Mouse (Mus musculus): ENCODE data around the gene Stab2.

Stab2 gene

GRCm38 (mm10) chr10:86990666-86991065 is 17.2 kb downstream of the Stab2 start:
- peak; percentile 53 to 75 for DNase-seq (ENCODE audit: inconsistent age in 2 of 2, low spot score in 1 of 2)

DNA sequence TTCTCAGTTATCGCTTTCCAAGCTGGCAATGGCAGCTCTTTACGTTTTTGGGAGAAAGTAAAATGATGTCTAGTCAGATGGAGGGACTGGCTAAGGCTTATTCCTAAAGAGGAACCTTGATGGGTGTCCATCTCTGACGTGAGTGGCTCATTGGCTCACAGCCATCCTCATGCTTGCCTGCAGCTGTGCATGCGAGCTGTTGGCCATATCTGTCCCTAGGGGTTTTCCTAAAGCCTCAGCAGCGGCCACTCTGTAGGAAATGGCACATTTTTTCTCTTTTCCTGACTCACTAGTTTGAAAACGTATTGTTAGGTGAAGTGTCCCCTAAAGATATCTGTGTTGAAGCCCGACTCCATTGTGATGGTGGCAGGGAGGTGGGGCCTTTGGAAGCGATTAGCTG is 18.0 kb downstream of the Stab2 start:
- no peak for DNase-seq (ENCODE audit: inconsistent age in 2 of 2, low spot score in 1 of 2)

- peak; percentile 89 to 90 for DNase-seq (ENCODE audit: inconsistent age in 2 of 2, low spot score in 1 of 2)
Measured at GRCm38 (mm10) chr10:86976001-86976726, 31.7 kb downstream of the Stab2 start.

DNA sequence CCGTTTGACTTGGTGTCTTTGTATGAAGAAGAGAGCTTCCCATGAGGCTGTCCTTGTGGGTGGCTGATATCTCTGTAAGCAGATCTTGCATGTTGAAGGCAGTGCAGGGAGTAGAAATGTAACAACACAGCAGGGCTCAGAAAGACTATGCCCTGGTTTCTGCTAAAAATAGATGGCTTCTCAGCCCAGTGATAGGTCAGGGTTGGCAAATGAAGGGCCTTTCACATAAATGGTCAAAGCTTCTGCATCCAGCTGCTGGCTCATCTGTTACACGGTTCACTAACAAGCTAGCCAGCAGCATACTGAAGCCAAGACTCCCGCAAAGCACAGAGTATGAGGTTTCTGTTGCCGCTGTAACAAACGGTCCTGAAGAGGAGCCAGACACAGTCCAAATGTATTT is 34.5 kb downstream of the Stab2 start:
- peak in 1 of 2 experiments; percentile 46 for DNase-seq (ENCODE audit: inconsistent age in 2 of 2, low spot score in 1 of 2)

GRCm38 (mm10) chr10:86972503-86972826 is 35.4 kb downstream of the Stab2 start:
- DNase-seq (ENCODE audit: inconsistent age in 2 of 2, low spot score in 1 of 2): peak in 1 of 2 experiments; percentile 40

DNA sequence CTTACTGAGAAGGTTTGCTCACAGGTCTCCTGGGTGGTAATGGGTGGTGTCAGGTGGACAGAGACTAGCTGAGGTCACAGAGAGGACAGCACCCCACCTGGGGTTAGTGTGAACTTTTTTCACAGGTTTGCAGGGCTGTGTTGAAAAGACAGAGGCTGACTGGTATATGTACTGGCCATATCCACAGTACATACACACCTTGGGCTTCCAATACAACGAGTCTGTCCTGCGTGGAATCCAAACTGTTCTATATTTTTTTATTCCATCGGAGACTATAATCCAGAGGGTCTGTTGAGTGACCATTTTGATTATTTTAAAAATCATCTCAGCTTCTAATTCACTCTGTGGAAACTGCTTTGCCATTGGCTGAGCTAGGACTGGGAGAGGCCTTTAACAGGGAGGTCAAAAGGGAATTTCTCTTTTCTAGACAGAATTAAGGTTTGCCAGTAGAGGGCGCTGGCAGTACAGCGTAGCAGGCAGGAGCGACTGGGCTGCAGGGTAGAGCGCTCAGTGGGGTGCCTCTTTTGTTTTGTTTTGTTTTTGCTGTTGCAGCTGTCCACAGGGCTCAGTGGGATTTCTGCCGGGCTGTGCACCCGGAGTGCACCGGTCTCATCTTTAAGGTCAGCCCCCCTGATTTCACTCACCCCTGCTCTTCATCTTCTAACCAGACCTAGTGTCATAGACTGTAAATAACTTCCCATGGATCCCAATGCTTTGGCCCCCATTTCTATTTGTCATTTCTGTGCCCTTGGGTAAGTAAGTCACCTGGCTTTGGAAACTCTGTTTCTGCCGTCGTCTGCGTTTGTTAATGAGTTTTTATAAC is 35.9 kb downstream of the Stab2 start:
- peak; percentile 70 to 92 for DNase-seq (ENCODE audit: inconsistent age in 2 of 2, low spot score in 1 of 2)

- DNase-seq (ENCODE audit: inconsistent age in 2 of 2, low spot score in 1 of 2): no peak
Measured at GRCm38 (mm10) chr10:86969346-86969745, 38.5 kb downstream of the Stab2 start.

DNA sequence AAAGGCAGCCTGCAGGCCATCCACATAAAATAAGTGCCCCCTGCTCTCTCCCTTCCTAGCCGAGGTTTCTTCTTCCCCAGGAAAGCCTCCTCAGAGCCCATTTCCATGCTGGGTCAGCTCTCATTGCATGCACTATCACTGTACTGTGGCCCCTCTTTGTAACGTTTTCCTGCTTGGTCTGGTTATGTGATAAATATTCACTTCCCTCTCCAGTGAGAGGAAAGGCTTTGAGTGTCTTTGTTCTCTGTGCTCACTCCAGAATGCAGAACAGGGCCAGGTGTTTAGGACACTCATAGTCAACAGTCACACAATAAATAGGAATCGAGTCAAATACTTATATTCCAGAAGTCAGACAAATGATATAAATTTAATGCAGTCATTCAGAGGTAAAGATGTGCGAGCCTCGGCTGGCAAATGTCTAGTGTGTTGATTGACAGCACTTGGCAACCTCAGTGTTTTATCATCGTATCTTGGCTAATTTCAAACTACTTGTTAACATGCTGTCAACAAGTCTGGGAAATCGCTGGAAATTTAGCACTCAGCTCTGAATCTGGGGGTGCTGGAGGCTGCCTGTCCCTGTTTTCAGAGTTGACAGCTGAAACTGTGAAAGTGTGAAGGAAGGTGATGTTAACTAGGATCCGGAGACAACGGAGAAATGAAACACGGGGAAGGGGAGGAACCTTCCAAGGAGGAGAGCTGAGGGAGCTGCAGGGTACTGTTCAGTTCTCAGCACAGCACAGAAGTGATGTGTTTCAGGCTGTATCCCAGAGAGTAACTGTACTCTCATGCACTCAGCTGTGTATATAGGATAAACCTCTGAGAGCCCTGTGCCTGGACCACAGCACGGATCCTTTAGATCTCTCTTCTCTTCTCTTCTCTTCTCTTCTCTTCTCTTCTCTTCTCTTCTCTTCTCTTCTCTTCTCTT is 46.0 kb downstream of the Stab2 start:
- no peak for DNase-seq (ENCODE audit: inconsistent age in 2 of 2, low spot score in 1 of 2)

- DNase-seq (ENCODE audit: inconsistent age in 2 of 2, low spot score in 1 of 2): no peak
Measured at GRCm38 (mm10) chr10:86955299-86955698, 52.5 kb downstream of the Stab2 start.

DNA sequence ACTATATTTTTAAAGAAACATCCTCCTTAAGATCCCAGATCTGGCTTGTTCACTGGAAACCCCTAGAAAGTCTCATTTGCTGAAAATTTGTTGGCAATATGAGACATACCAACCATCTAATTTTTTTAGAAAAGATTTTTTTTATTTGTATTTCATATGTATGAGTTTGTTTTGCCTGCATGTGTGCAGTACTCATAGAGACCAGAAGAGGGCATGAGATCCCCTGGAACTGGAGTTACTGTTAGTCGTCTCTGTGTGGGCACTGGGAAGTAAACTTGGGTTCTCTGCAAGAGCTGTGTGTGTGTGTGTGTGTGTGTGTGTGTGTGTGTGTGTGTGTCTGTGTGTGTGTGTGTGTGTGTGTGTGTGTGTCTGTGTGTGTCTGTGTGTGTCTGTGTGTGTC is 55.1 kb downstream of the Stab2 start:
- no peak for DNase-seq (ENCODE audit: inconsistent age in 2 of 2, low spot score in 1 of 2)

DNA sequence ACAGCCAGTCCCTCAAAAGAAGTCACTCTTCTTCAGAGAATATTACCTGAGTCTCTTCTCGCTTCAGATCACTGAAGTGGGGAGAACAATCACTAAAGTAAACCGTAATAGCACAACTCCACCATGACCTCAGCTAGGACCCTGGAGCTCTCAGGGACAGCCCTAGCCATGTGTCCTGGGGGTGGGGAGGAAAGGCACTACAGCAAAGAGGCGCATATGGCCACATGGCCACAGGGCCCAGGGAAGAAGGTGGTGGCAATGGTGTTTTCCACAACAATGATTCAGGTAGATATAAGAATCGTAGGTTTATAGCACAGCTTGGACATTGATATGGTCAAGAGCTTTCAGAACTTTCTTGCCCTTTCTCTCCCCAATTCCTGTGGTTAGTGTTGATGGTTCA is 57.0 kb downstream of the Stab2 start:
- DNase-seq (ENCODE audit: inconsistent age in 2 of 2, low spot score in 1 of 2): no peak

DNA sequence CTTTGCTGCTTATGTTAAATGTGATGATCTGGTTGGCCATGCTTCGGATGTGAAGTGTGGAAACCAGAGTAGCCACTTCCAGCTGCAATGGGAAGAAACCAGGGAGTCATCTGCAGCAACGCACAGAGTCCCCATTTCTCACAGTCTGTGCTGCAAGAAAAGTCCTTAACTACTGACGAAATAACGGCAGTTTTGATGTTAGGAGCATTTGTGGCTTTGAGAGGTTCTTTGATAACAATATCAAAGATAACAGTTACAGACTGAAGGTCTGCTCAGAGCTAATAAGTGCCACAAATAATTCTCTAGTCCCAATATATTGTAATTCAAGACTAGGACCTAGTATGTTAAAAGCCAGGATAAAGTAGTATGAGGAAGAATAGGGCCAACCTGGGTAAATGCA is 57.9 kb downstream of the Stab2 start:
- DNase-seq (ENCODE audit: inconsistent age in 2 of 2, low spot score in 1 of 2): no peak

DNA sequence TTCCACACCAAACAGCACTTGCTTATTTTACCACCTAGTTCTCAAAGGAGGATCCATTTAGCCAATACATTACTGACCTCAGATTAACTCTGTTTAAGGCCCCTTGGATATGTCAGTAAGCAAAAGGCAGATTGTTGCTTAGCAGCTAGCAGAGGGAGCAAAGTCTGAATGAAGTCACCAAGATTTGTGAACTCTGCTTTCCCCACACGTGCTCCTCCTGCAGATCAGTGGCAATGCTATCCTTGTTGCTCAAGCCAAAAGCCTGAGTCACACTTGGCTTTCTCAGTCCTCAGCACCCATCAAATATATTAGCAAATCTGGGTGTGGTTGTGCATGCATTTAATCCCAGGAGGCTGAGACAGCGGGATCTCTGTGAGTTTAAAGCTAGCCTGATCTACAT is 60.3 kb downstream of the Stab2 start:
- DNase-seq (ENCODE audit: inconsistent age in 2 of 2, low spot score in 1 of 2): peak; percentile 19 to 63

DNA sequence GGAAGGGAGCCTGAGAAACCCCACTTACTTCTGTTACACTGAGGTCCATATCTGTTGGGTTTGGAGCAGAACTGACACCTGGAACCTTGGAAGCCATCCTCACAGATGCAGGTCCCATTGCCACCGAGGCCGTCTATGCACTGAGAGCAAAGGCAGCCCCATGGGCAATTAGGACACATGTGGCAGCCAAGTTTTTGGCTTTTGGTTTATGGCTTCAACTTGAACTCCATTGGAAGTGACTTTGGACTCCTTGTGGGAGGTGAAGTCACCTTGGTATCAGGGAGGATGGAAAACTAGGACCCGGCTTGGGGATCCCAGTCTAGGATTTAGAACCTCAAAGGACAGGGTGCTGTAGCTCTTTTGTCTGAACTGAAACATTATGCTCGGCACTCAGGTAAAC is 67.2 kb downstream of the Stab2 start:
- no peak for DNase-seq (ENCODE audit: inconsistent age in 2 of 2, low spot score in 1 of 2)

DNA sequence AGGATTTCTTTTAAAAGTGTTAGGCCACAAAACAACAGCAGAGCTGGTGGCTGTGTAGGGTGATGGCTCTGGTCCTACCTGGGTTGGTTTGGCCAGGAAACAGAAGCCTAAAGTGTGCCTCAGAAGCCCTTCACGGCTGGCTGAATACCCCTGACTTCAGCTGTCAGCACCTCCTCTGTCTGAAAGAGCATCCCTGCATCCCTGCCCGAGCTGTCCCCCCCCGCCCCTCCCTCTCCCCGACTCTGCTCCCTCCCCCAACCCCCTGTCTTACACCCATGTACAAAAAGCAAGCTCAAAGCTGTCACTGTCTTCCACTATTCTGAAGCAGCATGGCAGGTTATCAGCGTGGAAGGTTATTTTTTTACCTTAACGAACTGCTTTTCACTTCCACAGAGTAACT is 73.4 kb downstream of the Stab2 start:
- no peak for DNase-seq (ENCODE audit: inconsistent age in 2 of 2, low spot score in 1 of 2)

DNA sequence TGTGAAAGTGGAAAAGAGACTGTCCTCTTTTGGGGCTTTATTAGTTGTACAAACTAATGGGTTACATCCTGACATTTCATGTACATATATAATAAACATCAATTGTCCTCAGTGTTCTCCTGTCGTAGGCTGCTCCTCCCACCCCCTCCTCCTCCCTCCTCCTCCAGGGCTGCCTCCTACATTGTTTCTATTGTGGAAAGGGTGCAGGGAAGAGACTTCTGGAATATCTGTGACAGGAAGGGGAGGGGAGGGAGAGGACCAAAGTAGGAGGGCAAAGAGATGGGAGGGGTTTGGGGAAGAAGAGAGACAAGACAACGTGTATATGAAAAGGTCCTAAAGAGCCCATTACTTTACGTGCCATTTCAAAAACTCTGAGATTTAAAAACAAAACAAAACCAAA is 73.9 kb downstream of the Stab2 start:
- DNase-seq (ENCODE audit: inconsistent age in 2 of 2, low spot score in 1 of 2): no peak

DNA sequence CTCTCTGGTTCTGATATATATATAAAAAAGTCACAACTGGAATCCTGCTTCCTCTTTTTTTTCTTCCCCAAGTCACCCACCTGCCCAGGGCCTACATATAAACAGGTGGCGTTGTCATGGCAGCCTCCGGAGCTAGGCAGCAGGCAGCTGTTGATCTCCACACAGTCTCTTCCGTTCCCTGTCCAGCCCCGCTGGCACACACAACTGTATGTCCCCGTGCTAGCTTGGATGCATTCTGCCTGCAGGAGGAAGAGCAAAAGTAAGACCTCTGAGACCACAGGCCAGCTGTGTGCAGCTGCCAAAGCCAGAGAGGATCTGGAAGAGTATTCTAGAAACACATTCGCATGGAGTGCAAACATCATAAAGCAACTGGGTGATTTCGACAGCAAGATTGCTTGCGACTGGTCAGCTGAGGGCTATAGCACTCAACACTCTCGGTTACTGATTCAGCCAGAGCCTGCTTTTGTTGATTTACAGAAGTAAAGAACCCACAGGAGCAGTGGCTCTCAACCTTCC is 74.6 kb downstream of the Stab2 start:
- DNase-seq (ENCODE audit: inconsistent age in 2 of 2, low spot score in 1 of 2): no peak

DNA sequence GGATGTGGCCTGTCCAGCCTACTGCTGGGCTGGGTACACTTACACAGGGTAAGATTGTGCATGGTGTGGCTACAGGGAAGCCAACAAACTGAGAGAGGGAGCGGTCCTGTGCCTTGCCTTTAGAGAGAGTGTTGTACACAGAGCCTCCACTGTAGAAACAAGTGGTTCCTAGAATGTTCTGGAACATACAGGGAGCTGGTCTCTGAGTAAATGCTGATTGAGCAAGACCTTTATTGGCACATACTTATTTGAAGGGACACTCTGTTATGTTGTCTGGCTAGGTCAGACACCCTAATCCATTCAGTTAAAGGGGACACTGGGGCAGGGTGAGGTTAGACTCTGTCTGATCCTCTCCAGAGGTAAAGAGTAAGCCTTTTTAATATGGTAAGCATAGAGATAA is 84.2 kb downstream of the Stab2 start:
- peak in 1 of 2 experiments; percentile 51 for DNase-seq (ENCODE audit: inconsistent age in 2 of 2, low spot score in 1 of 2)

GRCm38 (mm10) chr10:86915595-86915994 is 92.2 kb downstream of the Stab2 start:
- DNase-seq (ENCODE audit: inconsistent age in 2 of 2, low spot score in 1 of 2): no peak

DNA sequence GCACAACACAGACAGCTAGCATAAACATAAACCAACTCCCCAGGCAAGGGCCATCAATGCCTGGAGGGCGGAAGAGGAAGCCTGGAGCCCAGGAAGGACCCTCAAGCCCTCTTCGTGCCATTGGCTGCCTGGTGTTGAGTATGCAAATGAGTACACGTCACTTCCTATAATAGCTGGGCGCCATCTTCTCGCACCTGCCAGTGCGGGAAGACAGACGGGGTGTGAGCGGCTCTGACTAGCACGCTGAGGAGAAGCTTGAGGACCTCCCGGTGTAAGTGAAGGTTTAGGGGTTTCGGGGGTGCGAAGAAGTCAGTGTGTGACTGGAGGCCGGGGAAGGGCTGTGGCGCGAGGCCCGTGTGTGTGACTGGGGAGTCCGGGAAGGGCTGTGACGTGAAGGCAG is 99.3 kb downstream of the Stab2 start:
- DNase-seq (ENCODE audit: inconsistent age in 2 of 2, low spot score in 1 of 2): no peak

DNA sequence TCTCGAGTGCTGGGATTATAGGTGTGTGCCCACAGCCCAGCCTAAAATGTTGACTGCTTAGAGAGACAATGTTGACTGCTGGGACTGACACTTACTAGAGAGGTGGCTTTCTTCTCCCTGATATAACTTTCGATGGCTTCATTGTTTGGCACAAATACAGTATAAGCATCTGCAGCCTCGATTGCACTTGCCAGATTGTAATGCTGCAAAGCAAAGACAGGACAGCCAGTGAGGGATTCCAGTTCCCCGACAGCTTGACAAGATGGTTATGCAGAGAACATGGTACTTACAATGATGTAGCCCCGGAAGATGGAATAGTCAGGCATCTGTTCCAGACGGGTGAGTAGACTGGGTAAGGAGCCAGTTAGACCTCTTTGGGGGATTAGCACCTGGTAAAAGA is 100.8 kb downstream of the Stab2 start:
- no peak for DNase-seq (ENCODE audit: inconsistent age in 2 of 2, low spot score in 1 of 2)

Measured in adrenal gland, adult (tissue).